Mouse (Mus musculus) activated CD4-positive, CD25-positive, alpha-beta regulatory T cell (primary cell): Measurements from ENCODE around the gene Defa37. TPM values are rescaled to one million over a fixed set of nuclear protein-coding genes. Genes with fewer than 3 reads are reported as not detected.

Experiments used
- polyA plus RNA-seq, 2 experiments: library from polyadenylated mRNA; unstranded; fragments of 100-300 nt; shearing (Covaris generic); gene quantifications; one replicate each; pipeline ENCODE4 v1.2.1; 2017

The Defa37 gene
- polyA plus RNA-seq = not detected

GRCm38 (mm10) chr8:21565086-21565485, at the start of gene Defa37:
Defa37 (plus strand) TSS chr8:21565386.

GRCm38 (mm10) chr8:21528732-21529131, 36.5 kb upstream of the Defa37 start, which contains the start of gene Defa32:
Defa32 (plus strand) TSS chr8:21529032.

DNA sequence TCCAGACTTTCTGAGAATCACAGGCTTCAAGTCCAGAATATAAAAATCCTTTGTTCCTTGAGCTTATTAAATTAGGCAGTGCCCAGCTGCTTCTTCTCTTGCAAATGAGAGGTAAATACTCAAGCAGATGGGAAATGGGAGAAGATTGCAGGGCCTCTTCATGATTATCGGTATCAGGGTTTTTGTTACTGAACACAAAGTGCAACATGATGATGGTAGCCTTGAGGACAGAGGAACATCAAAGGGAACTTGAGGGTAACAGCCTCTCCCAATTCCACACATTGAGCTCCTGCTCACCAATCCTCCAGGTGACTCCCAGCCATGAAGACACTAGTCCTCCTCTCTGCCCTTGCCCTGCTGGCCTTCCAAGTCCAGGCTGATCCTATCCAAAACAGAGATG, 17.5 kb downstream of the Defa37 start, which contains the start of gene Defa28:
Defa28 (plus strand) TSS at position 301 of the 400 bp plus-strand sequence.

DNA sequence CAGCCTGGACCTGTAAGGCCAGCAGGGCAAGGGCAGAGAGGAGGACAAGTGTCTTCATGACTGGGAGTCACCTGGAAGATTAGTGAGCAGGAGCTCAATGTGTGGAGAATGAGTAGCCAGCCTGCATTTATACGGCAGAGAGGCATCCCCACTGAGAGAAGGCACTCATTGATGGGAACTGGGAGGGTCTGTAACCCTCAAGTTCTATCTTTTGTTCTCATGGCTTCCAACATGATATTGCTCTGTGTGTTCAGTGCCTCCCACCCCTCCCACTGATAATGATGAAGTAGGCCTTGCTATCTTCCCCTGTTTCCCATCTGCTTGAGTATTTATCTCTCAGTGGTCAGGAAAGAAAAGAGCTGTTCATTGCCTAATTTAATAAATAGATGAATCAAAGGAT, 29.2 kb downstream of the Defa37 start, which contains the start of gene Gm7861:
Gm7861 (minus strand) TSS at position 101 of the 400 bp plus-strand sequence.

Other genes with a start within 250 kb of the Defa37 start
- not detected for gene Defa27, start 249.8 kb upstream of the Defa37 start, polyA plus RNA-seq
- gene Defa29, start 238.4 kb upstream of the Defa37 start, polyA plus RNA-seq = not detected
- gene Defa2, start 186.9 kb upstream of the Defa37 start, polyA plus RNA-seq = not detected
- not detected for gene Defa33, start 173.6 kb upstream of the Defa37 start, polyA plus RNA-seq
- not detected for gene Defa36, start 138.0 kb upstream of the Defa37 start, polyA plus RNA-seq
- gene Gm7849, start 108.8 kb upstream of the Defa37 start, polyA plus RNA-seq = not detected
- not detected for gene Defa20, start 56.1 kb upstream of the Defa37 start, polyA plus RNA-seq
- not detected for gene Defa32, start 36.4 kb upstream of the Defa37 start, polyA plus RNA-seq
- not detected for gene Defa28, start 17.6 kb downstream of the Defa37 start, polyA plus RNA-seq
- not detected for gene Gm7861, start 29.1 kb downstream of the Defa37 start, polyA plus RNA-seq
- not detected for gene Defa26, start 52.8 kb downstream of the Defa37 start, polyA plus RNA-seq
- not detected for gene Defa17, start 90.4 kb downstream of the Defa37 start, polyA plus RNA-seq
- not detected for gene Defa34, start 100.4 kb downstream of the Defa37 start, polyA plus RNA-seq
- not detected for gene AY761184, start 138.3 kb downstream of the Defa37 start, polyA plus RNA-seq
- gene Defa24, start 169.1 kb downstream of the Defa37 start, polyA plus RNA-seq = not detected